Mouse (Mus musculus) kidney, postnatal 4 days (tissue): ENCODE results near the gene Clrn2.

ENCODE experiments used
- DNase-seq, 2 experiments: peaks; one replicate each; pipeline ENCODE4 v3.0.0; 2021; ENCODE audit warnings: mixed read lengths in 2 of 2

Gene Clrn2

DNA sequence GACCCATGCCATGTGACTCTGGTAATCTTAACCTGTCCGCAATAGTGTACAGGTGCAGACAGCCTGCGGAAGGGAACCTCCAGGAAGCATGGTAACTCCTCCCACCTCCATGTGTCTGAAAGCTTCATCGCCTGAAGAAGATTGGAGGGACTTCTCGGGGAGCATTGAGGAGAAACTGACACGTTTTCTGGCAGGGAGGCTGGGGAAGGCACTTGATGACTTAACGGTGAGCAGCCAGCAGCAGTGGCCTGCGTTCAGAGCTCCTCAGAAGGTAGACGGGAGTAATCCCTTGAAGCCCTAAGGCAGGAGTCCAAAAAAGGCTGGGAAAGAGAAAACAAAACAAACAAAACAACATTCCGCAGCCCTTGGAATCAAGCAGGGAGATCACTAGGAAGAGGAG lies 905 bp downstream of the Clrn2 start:
- DNase-seq = no peak

DNA sequence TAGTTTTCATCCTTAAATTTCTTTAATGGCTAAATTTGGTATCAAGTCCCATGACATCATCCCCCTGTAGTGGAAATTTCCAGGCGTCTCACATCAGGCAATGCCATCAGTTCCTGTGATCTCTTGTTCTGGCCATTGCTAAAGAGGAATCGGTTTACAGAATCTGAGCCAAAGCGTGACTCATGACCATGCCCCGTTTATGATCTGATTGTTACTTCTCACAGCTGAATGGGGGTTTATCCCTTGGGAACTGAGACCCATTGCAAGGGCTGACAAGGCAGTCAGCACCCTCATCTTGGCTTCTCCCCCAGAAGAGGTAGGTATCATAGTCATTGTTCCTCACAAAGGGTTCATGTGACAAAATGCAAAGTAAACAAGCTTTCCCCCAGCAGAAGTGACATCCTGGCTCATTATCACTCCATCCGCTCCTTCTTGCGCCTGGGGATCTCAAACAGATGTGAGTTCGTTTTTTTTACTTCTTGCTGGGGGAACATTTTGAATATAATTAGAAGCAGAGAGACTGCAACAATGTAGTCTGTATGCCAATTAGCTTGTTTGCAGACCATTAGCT lies 19.4 kb downstream of the Clrn2 start:
- no peak for DNase-seq

DNA sequence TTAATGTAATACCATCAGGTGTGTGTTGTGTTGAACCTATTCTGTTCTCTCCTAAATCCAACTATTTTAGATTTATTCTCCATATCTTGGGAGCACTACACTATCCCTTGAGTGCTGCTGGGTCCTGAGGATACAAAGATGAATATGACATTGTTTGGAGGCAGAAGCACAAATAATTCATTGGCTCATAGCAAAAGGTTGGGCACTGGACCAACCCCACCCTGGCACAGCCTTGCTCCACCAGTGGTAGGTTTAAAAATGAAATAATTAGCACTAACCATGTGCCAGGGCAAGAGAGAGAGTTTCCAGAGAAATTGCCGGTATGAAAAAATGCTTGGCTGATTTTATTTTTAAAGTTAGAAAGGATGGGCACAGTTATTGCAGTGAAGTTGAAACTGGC lies 20.0 kb downstream of the Clrn2 start:
- no peak for DNase-seq

DNA sequence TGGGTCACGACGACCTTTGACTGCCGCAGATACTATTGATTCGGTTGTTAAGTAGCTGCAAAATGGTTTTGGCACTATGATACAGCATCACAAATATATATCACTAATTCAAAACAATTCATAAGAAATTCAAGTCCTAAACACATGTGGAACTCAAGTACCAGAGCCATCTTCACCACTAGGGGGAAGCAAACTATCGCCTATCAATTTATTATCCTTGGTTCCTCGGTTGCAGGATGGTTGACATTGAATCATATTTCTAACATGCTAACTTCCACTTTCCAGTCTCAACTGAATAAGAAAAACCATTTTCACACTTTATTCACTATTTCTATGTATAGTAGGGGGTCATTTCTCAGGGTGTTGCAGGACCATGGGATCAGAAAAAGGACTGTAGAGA lies 20.7 kb downstream of the Clrn2 start:
- peak; percentile 22 to 47 for DNase-seq

DNA sequence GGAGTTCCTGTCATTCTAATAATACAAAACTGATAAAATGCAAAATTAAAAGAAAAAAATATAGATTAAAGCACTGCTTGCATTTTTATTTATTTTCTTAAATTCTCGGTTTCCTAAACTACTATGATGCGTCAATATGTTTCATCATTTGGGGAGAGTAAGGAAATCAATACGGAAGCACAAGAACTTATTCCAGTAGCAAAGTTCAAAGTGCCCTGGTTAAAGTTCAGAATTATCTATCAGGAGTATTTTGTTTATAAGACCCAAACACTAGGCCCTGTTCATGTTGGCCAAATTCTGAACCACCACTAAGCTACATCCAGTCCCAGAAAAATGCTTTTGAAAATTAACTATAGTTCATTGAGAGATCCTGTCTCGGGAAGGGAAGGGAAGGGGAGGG lies 21.2 kb downstream of the Clrn2 start:
- DNase-seq = no peak

DNA sequence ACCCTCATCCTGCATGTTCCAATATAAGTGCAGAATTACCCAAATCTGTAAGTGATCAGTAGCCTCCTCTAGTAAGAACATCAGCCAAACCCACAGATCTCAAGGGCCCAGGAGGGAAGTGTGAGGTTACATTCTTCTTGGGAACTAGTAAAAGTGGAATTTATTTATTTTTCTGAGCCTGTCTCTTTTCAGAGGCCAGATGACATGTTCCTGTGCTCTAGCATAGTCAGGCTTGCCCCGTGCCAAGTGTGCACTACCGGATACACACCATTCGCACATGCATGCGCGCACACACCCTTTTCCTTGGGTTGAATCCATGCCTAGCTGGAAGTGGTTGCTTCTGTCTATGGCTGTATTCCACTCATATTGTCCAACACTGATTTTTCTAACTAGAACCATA lies 22.2 kb downstream of the Clrn2 start:
- DNase-seq = no peak

DNA sequence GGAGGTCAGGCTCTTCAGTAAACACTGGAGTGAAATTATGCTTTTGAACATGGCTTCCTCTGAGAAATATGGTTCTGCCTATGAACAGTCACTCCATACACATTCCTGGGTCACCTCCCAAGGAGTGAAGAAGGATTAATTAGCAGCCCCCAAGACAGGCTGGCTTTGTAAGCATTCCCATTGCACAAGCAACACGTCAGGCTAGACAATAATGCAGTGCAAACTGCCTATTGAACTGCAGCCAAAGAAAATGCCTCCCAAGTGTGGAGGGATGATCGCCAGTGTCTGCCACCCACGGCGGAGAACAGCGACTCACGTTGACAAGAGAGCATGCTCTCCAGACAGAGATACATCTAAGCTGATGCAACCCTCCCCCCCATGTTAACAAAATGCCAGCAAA lies 22.7 kb downstream of the Clrn2 start:
- peak; percentile 14 to 25 for DNase-seq

DNA sequence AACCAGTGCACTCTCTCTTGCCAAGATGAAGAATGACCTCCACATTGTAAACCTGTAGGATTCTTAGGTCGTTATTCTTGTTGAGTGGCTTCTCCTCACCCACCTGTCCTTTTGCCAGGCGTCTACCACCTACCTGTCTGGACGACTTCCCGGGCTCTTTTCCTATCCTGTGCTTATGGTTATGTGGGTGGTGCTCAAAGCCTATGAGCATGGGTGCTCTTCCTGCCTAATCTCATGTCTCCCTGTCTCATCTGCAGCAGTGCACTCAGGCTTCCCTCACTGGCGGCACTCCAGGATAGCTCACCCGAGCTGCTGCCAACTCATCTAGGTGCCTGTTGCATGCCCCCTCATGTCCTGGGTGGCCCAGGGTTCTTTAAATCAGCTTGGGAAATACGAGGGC lies 24.1 kb downstream of the Clrn2 start:
- no peak for DNase-seq

DNA sequence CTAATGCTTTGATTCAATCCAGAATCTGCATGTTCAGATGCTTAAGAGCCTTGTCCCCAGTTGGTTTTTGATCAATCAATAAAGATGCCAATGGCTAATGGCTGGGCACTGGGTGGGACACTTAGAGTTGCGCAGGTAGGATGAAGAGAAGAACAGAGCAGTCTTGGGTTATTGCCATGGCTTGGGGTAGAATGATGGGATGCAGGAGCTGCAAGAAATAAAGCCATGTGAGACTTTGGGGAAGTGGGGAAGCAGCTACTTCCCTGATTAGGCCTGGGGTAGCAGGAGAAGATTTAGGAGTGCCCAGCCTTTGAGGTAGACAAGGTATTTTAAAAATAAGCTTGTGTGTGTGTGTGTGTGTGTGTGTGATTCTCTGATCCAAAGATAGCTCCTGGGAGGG lies 26.5 kb downstream of the Clrn2 start:
- DNase-seq = no peak

DNA sequence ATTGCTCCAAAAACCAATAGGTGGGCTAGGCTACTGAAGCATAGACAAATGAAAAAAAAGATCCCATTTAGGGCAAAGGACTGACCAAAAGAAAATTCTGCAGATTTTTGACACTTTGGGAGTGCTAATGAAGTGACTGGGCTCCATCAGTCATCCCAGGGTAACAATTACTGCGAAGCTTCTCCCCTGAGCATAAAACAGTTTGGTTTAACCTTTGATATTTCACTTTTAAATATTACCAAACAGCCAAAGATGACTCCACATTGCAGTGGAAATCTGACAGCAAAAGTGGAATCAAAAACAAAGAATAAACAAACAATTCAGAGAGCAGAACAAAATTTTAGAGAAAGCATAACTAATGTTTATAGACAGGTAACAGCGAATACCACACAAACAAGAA lies 27.6 kb downstream of the Clrn2 start:
- DNase-seq = no peak

DNA sequence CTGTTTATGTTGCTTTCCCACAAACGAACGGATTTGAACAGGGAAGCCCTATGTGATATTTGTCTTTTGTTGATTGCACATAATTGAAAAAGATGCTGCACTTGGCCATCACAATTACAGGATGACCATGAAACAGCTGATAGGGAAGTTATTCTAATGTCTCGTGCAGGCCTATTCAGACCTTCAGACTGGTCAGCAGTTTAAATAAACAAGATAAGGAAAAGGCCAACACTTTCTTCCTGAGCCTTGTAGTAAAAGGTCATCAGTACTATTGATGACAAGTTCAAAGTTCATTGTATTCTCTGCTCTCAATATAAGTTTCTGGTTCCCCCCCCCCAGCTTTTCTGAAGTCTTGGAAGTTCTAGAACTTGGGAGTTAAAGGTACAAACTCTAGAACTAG lies 29.1 kb downstream of the Clrn2 start:
- no peak for DNase-seq

DNA sequence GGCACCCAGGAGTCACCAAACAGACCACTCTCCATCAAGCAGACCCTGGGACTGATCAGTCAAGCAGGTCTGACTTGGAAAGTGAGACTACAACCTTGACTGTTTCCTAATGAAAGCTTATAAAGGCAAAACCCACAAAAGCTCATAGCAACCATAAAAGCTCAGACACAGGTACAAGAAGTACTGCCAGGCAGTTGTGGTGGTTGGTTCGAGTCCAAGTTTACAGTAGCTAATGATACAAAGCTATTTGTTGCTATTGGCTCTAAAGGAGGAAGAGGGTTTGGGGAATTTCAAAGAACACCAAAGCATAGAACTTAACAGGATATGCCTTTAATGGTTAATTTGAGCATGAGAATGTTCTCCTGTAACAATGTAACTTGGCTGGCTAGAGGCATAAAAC lies 30.1 kb downstream of the Clrn2 start:
- no peak for DNase-seq

DNA sequence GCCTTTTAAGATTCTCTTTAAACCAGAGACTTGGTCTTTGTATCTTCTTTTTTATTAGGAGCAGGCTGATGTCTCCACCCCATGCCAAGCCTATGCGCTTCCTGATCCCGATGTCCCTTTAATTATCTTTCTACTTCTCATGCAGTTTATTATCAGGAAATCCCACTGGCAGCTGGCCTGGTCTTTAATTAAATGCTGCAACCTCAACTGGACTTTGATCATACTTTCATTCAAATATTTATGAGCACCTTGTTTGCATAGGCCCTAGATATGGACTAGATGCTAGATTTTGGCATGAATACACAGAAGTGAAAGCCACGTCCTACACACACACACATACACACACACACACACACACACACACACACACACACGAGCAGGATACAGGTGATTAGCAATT lies 38.2 kb downstream of the Clrn2 start:
- no peak for DNase-seq

DNA sequence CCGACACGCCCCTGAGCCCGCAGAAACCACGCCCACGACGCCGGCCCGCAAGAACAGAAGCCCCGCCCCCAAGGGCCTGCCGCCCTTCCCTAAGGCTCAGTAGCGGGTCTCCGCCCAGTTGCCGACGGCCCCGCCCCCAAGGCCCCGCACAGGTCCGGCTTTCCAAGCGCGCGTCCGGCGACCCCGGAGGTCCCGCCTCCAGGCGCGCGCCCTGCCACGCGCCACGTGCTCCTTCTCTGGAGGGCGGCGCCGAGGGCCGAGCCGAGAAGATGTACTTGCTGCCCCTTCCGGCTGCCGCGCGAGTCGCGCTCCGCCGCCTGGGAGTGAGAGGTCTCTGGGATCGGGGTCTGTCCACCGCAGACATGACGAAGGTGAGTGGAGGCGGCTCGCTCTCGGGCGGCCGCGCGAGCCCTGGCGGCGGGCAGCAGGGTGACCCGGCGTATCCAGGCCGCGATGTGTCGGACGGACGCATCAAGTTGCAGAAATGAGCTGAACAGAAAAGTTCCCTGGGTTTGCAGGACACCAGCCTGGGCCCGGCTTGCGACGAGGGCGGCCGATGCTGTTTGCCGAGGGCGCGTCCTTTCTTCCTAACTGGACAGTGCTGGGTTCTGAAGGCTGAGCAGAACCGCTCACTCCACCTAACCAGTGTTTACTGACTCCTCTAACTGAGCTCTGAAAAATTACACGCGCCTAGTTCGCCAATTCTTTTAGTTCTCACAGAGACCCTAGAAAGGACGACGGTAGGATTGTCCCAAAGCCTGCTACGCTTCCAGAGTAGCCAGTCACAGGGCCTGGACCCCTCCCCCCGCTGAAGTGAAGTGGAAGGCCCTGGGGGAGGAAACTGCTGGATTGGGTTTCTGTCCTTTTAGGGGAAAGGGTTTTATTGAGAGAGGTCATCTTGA lies 39.9 kb downstream of the Clrn2 start, which contains the start of gene Lap3:
Lap3 (plus strand) TSS at position 184 of the 902 bp plus-strand sequence.
- peak; percentile 100 for DNase-seq

DNA sequence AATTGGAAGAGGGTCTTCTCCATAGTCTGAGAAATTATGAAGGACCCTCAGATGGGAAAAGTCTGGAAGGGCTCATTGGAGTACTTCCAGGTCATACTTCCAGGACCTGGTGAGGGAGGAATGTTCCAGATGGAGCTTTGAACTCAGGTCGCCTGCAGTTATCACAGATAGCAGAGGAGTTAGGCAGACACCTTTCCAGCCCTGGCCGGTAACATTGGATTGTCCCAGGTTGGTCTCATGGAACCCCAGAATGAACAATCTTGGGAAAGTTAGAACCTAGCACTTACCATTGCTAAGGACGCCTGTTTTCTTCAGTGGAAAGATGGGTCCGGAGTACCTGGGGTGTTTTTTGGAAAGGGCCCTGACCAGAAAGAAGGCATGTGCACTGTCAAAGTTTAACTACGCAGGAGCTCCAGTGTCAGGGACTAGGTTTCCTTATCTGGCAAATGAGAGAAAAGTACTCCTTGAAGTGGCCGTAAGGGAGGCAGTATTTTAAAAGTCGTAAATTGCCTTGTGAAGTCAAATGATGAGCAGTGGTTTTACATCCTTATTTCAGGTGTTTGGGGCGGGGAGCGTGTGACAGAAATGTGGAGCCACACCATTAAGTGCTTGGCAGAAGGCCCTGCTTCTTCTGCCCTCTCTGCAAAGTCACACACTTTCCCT lies 40.7 kb downstream of the Clrn2 start:
- no peak for DNase-seq

DNA sequence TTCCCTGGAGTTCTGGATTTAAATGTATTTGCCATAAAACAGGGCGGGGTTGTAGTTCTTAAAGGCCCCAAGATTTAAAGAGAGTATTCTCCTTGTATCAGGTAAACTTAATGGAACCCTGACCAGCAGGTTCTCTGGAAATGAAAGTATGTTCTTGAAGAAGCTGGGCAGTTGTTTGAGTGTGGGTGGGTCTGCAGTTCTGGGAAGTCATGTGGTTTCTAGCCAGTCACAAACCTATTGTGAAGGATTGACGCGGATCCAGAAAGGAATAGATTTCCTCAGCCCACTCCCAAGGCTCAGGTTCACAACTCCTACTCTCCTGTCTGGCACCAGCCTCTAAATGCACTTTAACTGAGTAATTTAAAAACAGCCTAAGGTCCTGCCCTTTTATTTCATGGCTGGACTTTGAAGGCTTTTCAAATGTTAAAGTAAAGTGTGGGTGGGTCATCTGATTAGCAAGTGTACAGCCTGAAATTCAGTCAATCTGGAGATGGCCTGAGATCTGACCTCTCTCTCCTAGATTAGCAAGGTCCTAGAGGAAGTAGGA lies 42.0 kb downstream of the Clrn2 start:
- DNase-seq = no peak

DNA sequence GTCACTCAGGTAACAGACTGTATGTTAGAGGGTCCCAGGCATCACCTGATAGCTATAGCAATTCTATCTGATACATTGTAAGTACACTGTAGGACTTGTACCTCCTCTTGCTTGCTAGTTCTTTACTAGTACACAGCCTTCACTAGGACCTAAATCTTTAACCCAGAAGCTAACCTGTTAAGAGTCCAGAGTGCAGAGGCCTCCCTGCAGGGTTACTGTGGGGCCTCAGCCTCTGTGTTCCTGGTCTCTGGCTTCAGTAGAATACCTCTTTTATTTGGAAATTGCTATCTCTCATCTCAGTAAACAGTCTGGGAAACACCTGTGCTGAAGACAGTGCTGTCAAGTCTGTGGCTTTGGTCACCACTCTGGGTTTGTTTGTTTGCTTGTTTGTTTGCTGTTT lies 42.5 kb downstream of the Clrn2 start:
- DNase-seq = no peak

DNA sequence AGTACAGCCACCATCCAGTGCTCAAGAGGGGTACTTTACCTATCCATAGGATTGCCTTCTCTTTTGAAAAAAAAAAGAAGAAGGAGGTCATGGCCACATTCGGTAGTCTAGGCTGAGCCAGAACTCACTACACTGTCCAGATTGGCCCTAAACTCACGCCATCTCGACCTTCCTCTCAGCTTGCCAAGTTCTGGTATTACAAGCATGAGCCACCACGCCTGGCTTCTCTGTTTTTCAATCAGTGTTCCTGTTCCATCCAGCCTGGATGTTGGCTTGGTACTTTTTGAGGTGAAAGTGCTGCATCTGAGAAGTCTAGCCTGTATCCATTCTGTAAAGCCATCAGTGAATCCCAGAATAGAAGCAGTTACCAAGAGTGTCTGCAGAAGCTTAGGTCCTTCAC lies 42.9 kb downstream of the Clrn2 start:
- no peak for DNase-seq

DNA sequence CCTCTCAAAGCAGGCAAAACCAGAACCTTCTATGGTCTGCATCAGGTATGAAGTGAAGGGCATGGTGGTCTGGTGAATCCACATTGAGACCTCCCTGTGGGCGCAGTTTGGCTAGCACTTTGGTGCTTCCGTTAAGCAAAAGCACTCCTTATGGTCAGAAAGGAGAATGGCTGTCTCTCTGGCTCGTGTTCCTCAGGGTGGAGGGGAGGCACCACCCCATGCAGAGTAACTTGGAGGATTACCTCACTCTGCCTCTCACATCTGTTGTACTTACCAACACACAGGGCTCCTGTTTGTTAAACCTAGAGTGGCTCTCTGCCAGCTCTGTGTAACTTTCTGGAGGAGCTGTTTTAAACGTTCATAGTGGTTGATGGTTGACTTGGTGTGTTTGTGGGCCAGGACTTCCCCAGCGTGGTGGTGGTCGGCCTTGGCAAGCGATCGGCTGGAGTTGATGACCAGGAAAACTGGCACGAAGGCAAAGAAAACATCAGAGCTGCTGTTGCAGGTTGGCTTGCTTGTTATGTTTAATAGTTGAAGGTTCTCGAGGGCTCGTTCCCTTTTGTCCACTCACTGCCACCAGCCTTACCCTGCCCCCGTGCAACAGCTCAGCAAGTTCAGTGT lies 43.5 kb downstream of the Clrn2 start:
- no peak for DNase-seq

DNA sequence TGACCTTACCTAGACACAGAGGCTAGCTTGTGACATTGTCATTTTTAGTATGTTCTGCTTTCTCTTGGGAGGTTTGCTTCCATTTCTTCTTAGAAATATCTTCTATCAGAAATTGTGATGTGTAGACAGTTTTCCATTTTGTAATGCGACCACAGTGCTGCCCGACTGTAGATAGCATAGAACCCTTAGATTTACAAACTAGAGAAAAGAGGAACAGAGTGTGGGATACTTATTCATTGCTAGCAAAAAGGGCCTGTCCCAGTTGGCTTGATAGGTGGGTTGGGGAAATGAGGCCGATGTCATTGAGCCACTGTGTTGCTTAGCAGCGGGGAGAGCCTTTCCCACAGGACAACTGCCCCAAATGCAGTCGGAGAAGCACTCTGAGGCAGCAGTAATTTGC lies 44.0 kb downstream of the Clrn2 start:
- no peak for DNase-seq

DNA sequence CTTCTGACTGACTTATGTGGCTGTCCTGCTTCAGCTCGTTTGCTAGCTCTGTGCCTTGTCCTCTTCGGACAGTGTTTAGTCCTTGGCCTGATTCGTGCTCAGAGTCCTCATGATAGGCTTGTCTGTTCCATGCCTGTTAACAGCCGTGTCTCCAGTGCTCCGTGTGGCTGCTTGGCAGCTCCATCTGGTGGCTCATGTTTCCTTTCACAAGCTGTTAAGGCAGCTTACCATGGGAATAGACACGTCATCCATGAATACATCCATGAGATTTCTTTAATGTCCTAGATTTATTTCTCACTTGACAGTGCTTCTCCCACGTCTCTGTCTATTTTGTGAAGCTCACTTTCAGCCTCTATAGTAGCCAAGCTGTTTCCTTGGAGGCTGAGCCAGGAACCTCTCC lies 56.5 kb downstream of the Clrn2 start:
- no peak for DNase-seq

DNA sequence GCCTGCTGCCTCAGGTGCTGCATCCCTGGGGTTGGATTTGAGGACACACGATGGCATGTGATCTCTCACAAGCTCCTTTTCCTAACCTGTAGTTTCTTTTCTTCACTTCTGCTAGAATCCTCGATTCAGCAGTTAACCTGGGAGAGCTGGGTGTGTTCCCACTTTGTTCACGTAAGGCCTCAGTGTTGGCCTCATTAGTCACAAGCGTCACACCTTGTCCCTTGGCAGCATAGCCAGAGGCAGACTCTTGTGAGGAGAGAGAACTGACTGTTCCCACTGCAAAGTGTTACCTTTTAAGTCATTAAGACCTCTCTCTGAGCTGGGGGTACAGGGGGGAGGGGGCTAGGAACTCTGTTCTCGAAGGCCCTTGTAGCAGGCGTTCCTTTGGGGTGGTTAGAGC lies 59.4 kb downstream of the Clrn2 start:
- DNase-seq = no peak

DNA sequence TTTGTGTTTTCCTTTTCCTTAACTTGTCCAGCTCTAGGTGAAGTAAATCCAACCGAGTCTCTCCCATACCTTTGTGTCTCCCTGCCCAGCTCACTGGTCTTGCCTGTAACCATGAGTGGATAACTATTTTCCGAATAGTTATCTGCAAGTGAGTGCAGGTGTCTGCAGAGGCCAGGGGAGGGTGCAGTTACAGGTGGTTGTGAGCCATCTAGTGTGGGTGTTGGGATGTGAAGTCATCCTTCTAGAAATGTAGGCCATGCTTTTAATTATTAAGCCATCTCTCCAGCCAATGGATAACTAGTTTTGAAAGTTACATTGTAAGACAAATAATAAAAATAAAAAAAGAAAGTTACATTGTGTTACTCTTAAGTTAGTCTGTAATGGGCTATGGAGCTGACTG lies 60.0 kb downstream of the Clrn2 start:
- no peak for DNase-seq
